Mouse (Mus musculus) neural tube, embryonic 15.5 days (tissue): ENCODE results near the gene Vmn2r115. TPM values are rescaled to one million over a fixed set of nuclear protein-coding genes. Genes with fewer than 3 reads are reported as not detected.
"Not testable (repeated sequence)": the region's sequence is repeated elsewhere in the genome, so short reads cannot be mapped to it uniquely, and the experiment has no call there.

Experiments used
- ATAC-seq: fragments of 200-750 bp; cut with Nextera tagmentation; 2 replicates; pipeline ENCODE4 v1.8.0; 2017; ENCODE audit warnings: mild to moderate bottlenecking, moderate TSS enrichment, moderate library complexity; ENCODE audit not compliant: low FRiP score
- H3K27ac ChIP-seq: fragments of 300-500 bp; sonication (generic); replicated peaks from 2 replicates; pipeline ENCODE4 v1.5.1; 2015; ENCODE audit warnings: mild to moderate bottlenecking, inconsistent platforms
- H3K27me3 ChIP-seq: fragments of 300-500 bp; sonication (generic); replicated peaks from 2 replicates; pipeline ENCODE4 v1.6.1; 2015; ENCODE audit warnings: inconsistent platforms
- H3K36me3 ChIP-seq: fragments of 300-500 bp; sonication (generic); 2 replicates; pipeline ENCODE4 v1.6.1; 2015; ENCODE audit warnings: inconsistent platforms
- H3K4me1 ChIP-seq: fragments of 300-500 bp; sonication (generic); 2 replicates; pipeline ENCODE4 v1.6.1; 2015; ENCODE audit warnings: inconsistent platforms
- H3K4me2 ChIP-seq: fragments of 300-500 bp; sonication (generic); 2 replicates; pipeline ENCODE4 v1.6.1; 2015; ENCODE audit warnings: inconsistent platforms, mild to moderate bottlenecking, moderate library complexity
- H3K4me3 ChIP-seq: fragments of 300-500 bp; sonication (generic); replicated peaks from 2 replicates; pipeline ENCODE4 v1.5.1; 2015; ENCODE audit warnings: mild to moderate bottlenecking, inconsistent platforms
- H3K9ac ChIP-seq: fragments of 300-500 bp; sonication (generic); replicated peaks from 2 replicates; pipeline ENCODE4 v1.6.1; 2015; ENCODE audit warnings: mild to moderate bottlenecking, inconsistent platforms
- H3K9me3 ChIP-seq: fragments of 300-500 bp; sonication (generic); replicated peaks from 2 replicates; pipeline ENCODE4 v1.6.1; 2016; ENCODE audit warnings: inconsistent platforms
- WGBS: fragments of 180-500 bp; shearing (Covaris S2); methylation state at CpG from one replicate; pipeline ENCODE4 v1.1.7; 2015; ENCODE audit warnings: mixed read lengths; 5-methylcytosine and 5-hydroxymethylcytosine counted together
- polyA plus RNA-seq: library from polyadenylated mRNA; unstranded; fragments of >200 nt; fragmentation: Nextera tagmentation; extraction: Ambion mirVana; gene quantifications from 2 replicates; pipeline ENCODE4 v1.2.1, GENCODE M21; 2015

Vmn2r115 gene
- polyA plus RNA-seq = not detected in 2 replicates

DNA sequence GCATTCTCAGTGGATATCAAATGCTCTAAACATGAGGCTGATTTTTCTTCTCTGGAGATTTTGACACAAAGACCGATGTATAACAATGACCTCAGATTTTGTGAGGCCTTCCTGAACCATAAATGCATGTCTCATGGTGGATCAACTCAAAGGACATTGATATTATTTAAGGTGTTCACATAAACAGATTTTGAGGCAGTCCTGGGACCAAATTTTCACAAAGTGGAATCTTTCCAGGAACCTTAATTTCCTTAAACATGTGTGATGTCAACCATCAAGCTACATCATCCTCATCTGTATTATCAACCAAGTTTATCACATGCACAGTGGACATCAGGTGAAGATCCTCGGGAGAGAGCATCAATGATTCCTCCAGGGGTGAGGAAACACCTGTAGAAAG, at the start of gene Vmn2r115:
TSS of gene Vmn2r115 (plus strand) at position 301 of the 400 bp plus-strand sequence.
- not testable (repeated sequence) for H3K36me3 ChIP-seq, H3K4me3 ChIP-seq, H3K4me2 ChIP-seq, H3K4me1 ChIP-seq, H3K27ac ChIP-seq, H3K27me3 ChIP-seq, H3K9ac ChIP-seq, ATAC-seq, H3K9me3 ChIP-seq
- WGBS = 47% methylated on average over 2 of the region's 2 CpGs

DNA sequence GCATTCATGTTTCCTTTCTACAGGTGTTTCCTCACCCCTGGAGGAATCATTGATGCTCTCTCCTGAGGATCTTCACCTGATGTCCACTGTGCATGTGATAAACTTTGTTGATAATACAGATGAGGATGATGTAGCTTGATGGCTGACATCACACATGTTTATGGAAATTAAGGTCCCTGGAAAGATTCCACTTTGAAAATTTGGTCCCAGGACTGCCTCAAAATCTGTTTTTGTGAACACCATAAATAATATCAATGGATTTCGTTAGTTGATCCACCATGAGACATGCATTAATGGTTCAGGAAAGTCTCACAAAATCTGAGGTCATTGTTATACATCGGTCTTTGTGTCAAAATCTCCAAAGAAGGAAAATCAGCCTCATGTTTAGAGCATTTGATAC, 31.1 kb upstream of the Vmn2r115 start, which contains the start of gene Vmn2r114:
TSS of gene Vmn2r114 (minus strand) at position 101 of the 400 bp plus-strand sequence.
- not testable (repeated sequence) for H3K27ac ChIP-seq, ATAC-seq, H3K9me3 ChIP-seq, H3K4me3 ChIP-seq, H3K36me3 ChIP-seq, H3K27me3 ChIP-seq, H3K4me2 ChIP-seq, H3K9ac ChIP-seq, H3K4me1 ChIP-seq
- WGBS = 75% methylated on average over 2 of the region's 2 CpGs

DNA sequence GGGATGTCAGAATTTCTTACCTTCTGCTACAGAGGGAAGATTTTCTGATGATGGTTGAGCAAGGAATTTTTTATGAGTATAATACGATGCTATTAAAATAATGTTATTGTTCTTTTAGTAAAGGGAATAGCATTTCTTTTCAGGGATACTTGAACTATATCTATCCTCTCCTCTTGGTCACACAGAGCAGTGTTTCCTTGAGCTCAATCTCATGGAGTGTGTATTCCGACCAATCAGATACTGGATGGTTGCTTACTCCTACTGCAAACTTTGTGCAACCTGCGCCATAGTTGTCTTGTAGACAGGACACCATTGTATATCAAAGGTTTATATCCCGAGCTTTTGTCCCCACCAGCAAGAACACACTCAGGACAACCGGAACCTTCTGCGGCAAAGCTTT, 12.9 kb upstream of the Vmn2r115 start:
- Histone ChIP-seq H3K36me3 (no peaks in the 10 kb centered on the region), H3K4me1 (no peaks in the 10 kb centered on the region), H3K9ac (no peak overlapping the region), H3K27me3 (no peaks in the 10 kb centered on the region), H3K9me3 (peaks cover 11% of the 10 kb centered on the region), H3K4me3 (no peak overlapping the region), H3K27ac (no peak overlapping the region), H3K4me2 (no peak overlapping the region)
- ATAC-seq = no peak
- WGBS = 75% methylated on average over 6 of the region's 6 CpGs

GRCm38 (mm10) chr17:23351644-23352043, 8.1 kb downstream of the Vmn2r115 start:
- Histone ChIP-seq H3K9me3 (no peaks in the 10 kb centered on the region), H3K27ac (no peak overlapping the region), H3K4me2 (no peak overlapping the region), H3K4me1 (no peaks in the 10 kb centered on the region), H3K27me3 (no peaks in the 10 kb centered on the region), H3K36me3 (no peaks in the 10 kb centered on the region), H3K9ac (no peak overlapping the region), H3K4me3 (no peak overlapping the region)
- ATAC-seq = no peak
- 70% methylated on average over 1 of the region's 1 CpGs for WGBS

DNA sequence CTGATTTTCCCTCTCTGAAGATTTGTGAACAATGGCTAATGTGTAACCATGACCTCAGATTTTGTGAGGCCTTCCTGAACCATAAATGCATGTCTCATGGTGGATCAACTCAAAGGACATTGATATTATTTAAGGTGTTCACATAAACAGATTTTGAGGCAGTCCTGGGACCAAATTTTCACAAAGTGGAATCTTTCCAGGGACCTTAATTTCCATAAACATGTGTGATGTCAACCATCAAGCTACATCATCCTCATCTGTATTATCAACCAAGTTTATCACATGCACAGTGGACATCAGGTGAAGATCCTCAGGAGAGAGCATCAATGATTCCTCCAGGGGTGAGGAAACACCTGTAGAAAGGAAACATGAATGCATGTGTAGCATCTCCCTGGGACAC, 40.8 kb downstream of the Vmn2r115 start, which contains the start of gene Vmn2r116:
TSS of gene Vmn2r116 (plus strand) at position 301 of the 400 bp plus-strand sequence.
- ATAC-seq = not testable (repeated sequence)

More for the DNA sequence above, 40.8 kb downstream of the Vmn2r115 start, which contains the start of gene Vmn2r116:
- H3K9me3 ChIP-seq, H3K27me3 ChIP-seq, H3K4me3 ChIP-seq, H3K36me3 ChIP-seq, H3K4me1 ChIP-seq, H3K9ac ChIP-seq, H3K27ac ChIP-seq, H3K4me2 ChIP-seq: not testable (repeated sequence)

Other genes starting within 250 kb of the Vmn2r115 start
- 22.2 and 26.1 TPM in 2 replicates for gene Zfp40, start 150.5 kb upstream of the Vmn2r115 start, polyA plus RNA-seq
- gene Vmn2r114, start 31.2 kb upstream of the Vmn2r115 start, polyA plus RNA-seq = not detected in 2 replicates
- not detected in 2 replicates for gene Vmn2r116, start 40.9 kb downstream of the Vmn2r115 start, polyA plus RNA-seq
- not detected in 2 replicates for gene Vmn2r117, start 136.0 kb downstream of the Vmn2r115 start, polyA plus RNA-seq
- 16.0 and 16.4 TPM in 2 replicates for gene Zfp213, start 220.5 kb downstream of the Vmn2r115 start, polyA plus RNA-seq